Mouse (Mus musculus) small intestine, adult 2 months (tissue): Measurements from ENCODE around the gene Palm.
A peak's percentile ranks its signal among the peaks of the same experiment; 100 is the strongest.

Experiments
- CTCF ChIP-seq: fragments of 200-500 bp; IDR thresholded peaks from 2 replicates; pipeline ENCODE4 v1.5.1; 2012; ENCODE audit warnings: low read depth, mild to moderate bottlenecking, control low read depth, inconsistent platforms, low read length, moderate library complexity, mixed read lengths; ENCODE audit not compliant: insufficient replicate concordance, insufficient read length; ENCODE audit errors: extremely low read depth
- POLR2A ChIP-seq: fragments of 200-500 bp; IDR thresholded peaks from 2 replicates; pipeline ENCODE4 v1.6.1; 2012; ENCODE audit warnings: low read depth, mild to moderate bottlenecking, control low read depth, inconsistent platforms, low read length, moderate library complexity

GRCm38 (mm10) chr10:79820782-79821181 lies 27.4 kb downstream of the Palm start, which contains the start of gene Misp:
- TF ChIP-seq CTCF (peak; percentile 42; the same call in 1 of the 2 replicates), POLR2A (peak; percentile 99)
